Mouse (Mus musculus) frontal cortex, postnatal 14 days (tissue): Measurements from ENCODE around the gene Immp2l.

ENCODE experiments used
- DNase-seq, 2 experiments: peaks; one replicate each; pipeline ENCODE4 v3.0.0; 2022; ENCODE audit warnings: low spot score in 2 of 2

The Immp2l gene

GRCm38 (mm10) chr12:41182856-41183255, 159.0 kb downstream of the Immp2l start:
- DNase-seq, result no peak

GRCm38 (mm10) chr12:41185060-41185459, 161.2 kb downstream of the Immp2l start:
- DNase-seq, result no peak

GRCm38 (mm10) chr12:41185509-41185908, 161.6 kb downstream of the Immp2l start:
- DNase-seq, result no peak

GRCm38 (mm10) chr12:41192829-41193228, 168.9 kb downstream of the Immp2l start:
- no peak for DNase-seq

- DNase-seq, result no peak
Measured at GRCm38 (mm10) chr12:41196374-41196773, 172.5 kb downstream of the Immp2l start.

- DNase-seq, result no peak
Measured at GRCm38 (mm10) chr12:41215186-41215585, 191.3 kb downstream of the Immp2l start.

GRCm38 (mm10) chr12:41221893-41222292, 198.0 kb downstream of the Immp2l start:
- no peak for DNase-seq

GRCm38 (mm10) chr12:41223686-41224085, 199.8 kb downstream of the Immp2l start:
- no peak for DNase-seq

- DNase-seq, result no peak
Measured at GRCm38 (mm10) chr12:41224538-41224937, 200.6 kb downstream of the Immp2l start.

- no peak for DNase-seq
Measured at GRCm38 (mm10) chr12:41231966-41232365, 208.1 kb downstream of the Immp2l start.

GRCm38 (mm10) chr12:41237880-41238279, 214.0 kb downstream of the Immp2l start:
- DNase-seq, result no peak

- DNase-seq, result no peak
Measured at GRCm38 (mm10) chr12:41241221-41241620, 217.3 kb downstream of the Immp2l start.

GRCm38 (mm10) chr12:41248254-41248653, 224.4 kb downstream of the Immp2l start:
- DNase-seq, result no peak

GRCm38 (mm10) chr12:41250123-41250522, 226.2 kb downstream of the Immp2l start:
- DNase-seq, result no peak

- DNase-seq, result no peak
Measured at GRCm38 (mm10) chr12:41257905-41258304, 234.0 kb downstream of the Immp2l start.

GRCm38 (mm10) chr12:41259608-41260007, 235.7 kb downstream of the Immp2l start:
- DNase-seq, result no peak

- no peak for DNase-seq
Measured at GRCm38 (mm10) chr12:41274136-41274535, 250.2 kb downstream of the Immp2l start.

- no peak for DNase-seq
Measured at GRCm38 (mm10) chr12:41275361-41275760, 251.5 kb downstream of the Immp2l start.

- no peak for DNase-seq
Measured at GRCm38 (mm10) chr12:41277896-41278295, 254.0 kb downstream of the Immp2l start.

GRCm38 (mm10) chr12:41289047-41289446, 265.2 kb downstream of the Immp2l start:
- DNase-seq, result no peak

GRCm38 (mm10) chr12:41307015-41307414, 283.1 kb downstream of the Immp2l start:
- no peak for DNase-seq

- DNase-seq, result no peak
Measured at GRCm38 (mm10) chr12:41308726-41309680, 285.1 kb downstream of the Immp2l start.

GRCm38 (mm10) chr12:41313391-41313790, 289.5 kb downstream of the Immp2l start:
- no peak for DNase-seq
